Mouse (Mus musculus): Measurements from ENCODE around the gene Gramd1b. TPM values are rescaled to one million over a fixed set of nuclear protein-coding genes. Genes with fewer than 3 reads are reported as not detected.

Gene Gramd1b
- polyA plus RNA-seq, 1 experiment from 2014 or later, result 5.2 TPM

DNA sequence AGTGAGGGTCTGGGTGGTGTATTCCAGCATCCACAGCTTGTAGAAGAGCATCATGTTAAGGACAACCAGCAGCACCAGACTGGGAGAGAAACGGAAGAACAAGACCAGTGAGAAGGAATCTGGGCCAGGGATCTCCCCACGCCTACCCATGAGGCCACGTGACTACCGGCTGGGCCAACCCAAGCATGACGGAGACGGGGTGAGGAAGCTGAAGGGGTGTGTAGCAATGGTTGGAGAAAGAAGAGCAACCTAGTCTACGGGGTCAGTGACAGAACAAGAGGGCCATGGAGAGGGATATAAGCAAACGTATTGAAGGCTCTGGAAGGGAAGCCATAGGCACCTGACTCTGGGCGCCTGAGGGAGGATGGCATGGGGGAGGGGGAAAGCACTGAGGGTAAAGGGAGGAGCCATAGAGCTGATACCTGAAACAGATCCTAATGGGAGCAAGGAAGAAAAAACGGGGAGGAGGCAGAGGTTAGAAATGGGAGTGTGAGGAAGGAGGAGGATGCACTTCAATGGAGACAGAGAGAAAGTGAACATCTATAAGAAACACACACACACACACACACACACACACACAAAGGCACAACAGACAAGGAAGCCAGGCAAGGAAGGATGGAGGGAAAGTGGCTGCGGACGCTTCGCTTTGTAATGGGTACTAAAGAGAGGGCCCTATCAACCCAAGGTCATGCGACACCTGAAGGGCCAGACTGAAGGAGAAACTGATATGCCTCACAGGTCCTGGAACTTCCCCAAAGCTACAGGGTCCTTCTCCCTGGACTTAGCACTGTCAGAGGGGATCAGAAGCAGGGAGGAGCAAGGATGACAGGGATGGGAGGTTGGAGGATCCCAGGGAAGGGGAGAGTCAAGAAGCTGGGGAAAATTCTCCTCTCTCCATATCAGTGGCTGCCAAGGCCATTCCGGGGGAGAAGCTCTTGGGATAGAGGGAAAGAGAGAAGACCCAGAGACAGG, 230.9 kb downstream of the Gramd1b start:
- Histone ChIP-seq H3K4me2 (no peak overlapping the region), H3K27ac (no peak overlapping the region), H3K36me3 (peaks cover 57% of the 10 kb centered on the region), H3K9ac (replicated peaks) (no peak overlapping the region), H3K27me3 (no peaks in the 10 kb centered on the region), H3K4me3 (replicated peaks) (no peak overlapping the region), H3K4me1 (replicated peaks) (no peaks in the 10 kb centered on the region), H3K9me3 (no peaks in the 10 kb centered on the region)
- ATAC-seq (ENCODE audit: insufficient number of reproducible peaks, insufficient read depth, low FRiP score, low TSS enrichment, low read depth), result no peak
- 90% methylated on average over 15 of the region's 15 CpGs for WGBS

DNA sequence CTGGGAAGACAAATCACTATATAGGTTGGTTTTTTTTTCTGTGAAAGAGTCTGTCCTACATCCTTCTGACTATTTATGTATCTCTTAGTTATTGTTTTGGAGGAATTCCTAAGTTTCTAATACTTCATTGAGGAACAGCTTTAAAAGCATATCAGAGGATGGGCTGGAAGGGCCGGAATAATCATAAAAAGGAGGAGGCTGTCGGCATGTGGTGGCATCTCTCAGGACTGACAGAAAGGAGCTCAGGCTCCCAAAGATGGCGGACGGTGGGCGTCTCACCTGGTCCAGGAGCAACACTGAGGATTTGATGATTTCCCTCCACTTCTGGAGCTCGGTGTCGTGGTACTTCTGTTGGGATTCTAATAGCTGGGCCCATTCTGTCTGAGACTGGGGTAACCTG, 231.9 kb downstream of the Gramd1b start:
- no peak for ATAC-seq (ENCODE audit: insufficient number of reproducible peaks, insufficient read depth, low FRiP score, low TSS enrichment, low read depth)
- Histone ChIP-seq H3K4me3 (replicated peaks) (no peak overlapping the region), H3K9ac (replicated peaks) (no peak overlapping the region), H3K4me1 (replicated peaks) (no peaks in the 10 kb centered on the region), H3K4me2 (no peak overlapping the region), H3K9me3 (no peaks in the 10 kb centered on the region), H3K27ac (no peak overlapping the region), H3K27me3 (no peaks in the 10 kb centered on the region), H3K36me3 (peaks cover 50% of the 10 kb centered on the region)
- 92% methylated on average over 7 of the region's 7 CpGs for WGBS

DNA sequence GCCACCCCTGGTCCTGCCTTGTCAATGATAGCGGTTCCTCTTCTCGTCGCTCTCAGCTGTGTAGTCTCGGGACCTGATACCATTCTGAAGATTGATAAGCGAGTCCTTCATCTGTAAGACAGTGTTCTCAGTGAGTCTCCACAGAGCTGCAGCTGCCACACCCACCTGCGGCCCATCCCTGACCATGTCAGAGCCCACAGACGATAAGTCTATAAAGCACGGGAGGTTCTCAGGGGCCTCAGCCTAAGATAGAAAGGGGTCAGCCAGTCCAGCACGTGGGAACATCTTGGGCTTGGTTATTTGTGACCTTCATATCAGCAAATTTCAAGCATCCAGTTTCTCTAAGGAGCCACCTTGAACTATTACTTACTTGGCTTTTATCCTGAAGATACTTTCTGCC, 233.2 kb downstream of the Gramd1b start:
- no peak overlapping the region for H3K27ac ChIP-seq
- H3K4me2 ChIP-seq, result no peak overlapping the region
- H3K9ac ChIP-seq (replicated peaks), result no peak overlapping the region
- no peak overlapping the region for H3K4me3 ChIP-seq (replicated peaks)
- no peaks in the 10 kb centered on the region for H3K27me3 ChIP-seq
- H3K36me3 ChIP-seq, result peaks cover 45% of the 10 kb centered on the region; the same call in 1 of the 2 replicates
- no peak for ATAC-seq (ENCODE audit: insufficient number of reproducible peaks, insufficient read depth, low FRiP score, low TSS enrichment, low read depth)
- H3K4me1 ChIP-seq (replicated peaks), result no peaks in the 10 kb centered on the region
- H3K9me3 ChIP-seq, result no peaks in the 10 kb centered on the region
- WGBS, result 93% methylated on average over 9 of the region's 9 CpGs

DNA sequence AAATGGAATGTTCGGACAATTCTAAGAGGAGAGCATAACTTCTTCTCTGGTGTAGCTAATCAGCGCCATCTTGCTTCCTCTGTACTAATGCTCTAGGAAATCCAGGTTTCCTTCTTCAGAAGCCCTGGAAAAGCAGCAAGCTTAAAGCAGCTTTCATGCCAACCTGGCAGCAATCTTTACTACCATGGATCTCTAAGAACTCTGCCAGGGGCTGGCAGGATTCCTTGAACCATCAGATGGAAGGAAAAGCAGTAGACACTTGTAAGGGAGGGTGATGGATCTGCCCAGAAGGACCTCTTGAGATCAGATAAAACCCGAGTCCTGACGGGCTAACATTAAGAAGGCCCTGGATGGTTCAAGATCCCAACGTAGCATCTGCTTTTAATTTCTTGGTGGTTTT, 234.9 kb downstream of the Gramd1b start:
- H3K27ac ChIP-seq, result no peak overlapping the region
- no peak for ATAC-seq (ENCODE audit: insufficient number of reproducible peaks, insufficient read depth, low FRiP score, low TSS enrichment, low read depth)
- no peak overlapping the region for H3K9ac ChIP-seq (replicated peaks)
- H3K4me3 ChIP-seq (replicated peaks), result no peak overlapping the region
- H3K36me3 ChIP-seq, result peaks cover 35% of the 10 kb centered on the region; the same call in 1 of the 2 replicates
- no peaks in the 10 kb centered on the region for H3K4me1 ChIP-seq (replicated peaks)
- 88% methylated on average over 5 of the region's 5 CpGs for WGBS
- no peaks in the 10 kb centered on the region for H3K9me3 ChIP-seq
- no peak overlapping the region for H3K4me2 ChIP-seq
- H3K27me3 ChIP-seq, result no peaks in the 10 kb centered on the region

DNA sequence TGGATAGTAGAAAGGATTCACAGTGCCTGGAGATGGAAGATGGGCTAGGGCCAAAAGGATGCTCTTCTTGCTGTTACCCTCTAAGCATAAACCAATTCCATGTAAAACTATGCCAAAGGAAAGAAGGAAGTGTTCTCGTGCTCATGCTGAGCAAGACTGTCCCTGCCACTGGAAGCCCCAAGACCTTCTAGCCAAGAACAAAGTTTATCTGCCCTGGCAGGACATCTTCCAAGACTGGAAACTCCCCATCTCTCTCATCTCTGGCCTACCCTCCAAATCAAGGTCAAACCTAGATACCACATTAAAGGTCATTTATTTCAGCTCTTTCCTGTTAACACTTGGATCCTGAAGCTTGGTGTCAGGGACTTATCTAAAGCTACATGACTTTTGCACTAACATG, 236.3 kb downstream of the Gramd1b start:
- 84% methylated on average over 1 of the region's 1 CpGs for WGBS
- H3K4me2 ChIP-seq, result no peak overlapping the region
- H3K4me3 ChIP-seq (replicated peaks), result no peak overlapping the region

DNA sequence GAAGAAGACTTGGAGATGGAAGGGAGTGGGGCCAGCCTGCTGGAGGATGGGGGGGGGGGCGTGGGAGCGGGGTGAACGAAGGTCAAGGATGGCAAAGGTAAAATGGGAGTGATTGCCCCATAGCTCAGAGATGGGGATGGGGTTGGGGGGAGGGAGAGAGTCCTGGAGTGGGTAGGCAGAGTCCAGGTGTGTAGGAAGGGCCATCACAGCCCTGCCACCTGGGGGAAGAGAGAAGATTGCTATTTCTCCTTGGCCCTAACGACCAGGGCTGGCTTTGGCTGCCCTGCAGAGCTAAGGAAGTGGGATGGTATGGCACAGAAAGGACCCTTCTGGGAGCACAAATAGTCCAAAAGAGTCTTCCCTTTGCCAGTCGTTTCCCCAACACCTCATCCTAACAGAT, 237.0 kb downstream of the Gramd1b start:
- ATAC-seq (ENCODE audit: insufficient number of reproducible peaks, insufficient read depth, low FRiP score, low TSS enrichment, low read depth), result no peak
- peaks cover 27% of the 10 kb centered on the region; the same call in 1 of the 2 replicates for H3K36me3 ChIP-seq
- H3K4me1 ChIP-seq (replicated peaks), result no peaks in the 10 kb centered on the region
- WGBS, result 85% methylated on average over 5 of the region's 5 CpGs
- H3K4me2 ChIP-seq, result no peak overlapping the region
- H3K27me3 ChIP-seq, result no peaks in the 10 kb centered on the region
- H3K9me3 ChIP-seq, result no peaks in the 10 kb centered on the region
- H3K4me3 ChIP-seq (replicated peaks), result no peak overlapping the region
- no peak overlapping the region for H3K9ac ChIP-seq (replicated peaks)
- no peak overlapping the region for H3K27ac ChIP-seq

More for the DNA sequence above, 236.3 kb downstream of the Gramd1b start:
- Histone ChIP-seq H3K27me3 (no peaks in the 10 kb centered on the region), H3K9me3 (no peaks in the 10 kb centered on the region), H3K9ac (replicated peaks) (no peak overlapping the region), H3K27ac (no peak overlapping the region), H3K36me3 (peaks cover 34% of the 10 kb centered on the region; the same call in 1 of the 2 replicates), H3K4me1 (replicated peaks) (no peaks in the 10 kb centered on the region)
- no peak for ATAC-seq (ENCODE audit: insufficient number of reproducible peaks, insufficient read depth, low FRiP score, low TSS enrichment, low read depth)

DNA sequence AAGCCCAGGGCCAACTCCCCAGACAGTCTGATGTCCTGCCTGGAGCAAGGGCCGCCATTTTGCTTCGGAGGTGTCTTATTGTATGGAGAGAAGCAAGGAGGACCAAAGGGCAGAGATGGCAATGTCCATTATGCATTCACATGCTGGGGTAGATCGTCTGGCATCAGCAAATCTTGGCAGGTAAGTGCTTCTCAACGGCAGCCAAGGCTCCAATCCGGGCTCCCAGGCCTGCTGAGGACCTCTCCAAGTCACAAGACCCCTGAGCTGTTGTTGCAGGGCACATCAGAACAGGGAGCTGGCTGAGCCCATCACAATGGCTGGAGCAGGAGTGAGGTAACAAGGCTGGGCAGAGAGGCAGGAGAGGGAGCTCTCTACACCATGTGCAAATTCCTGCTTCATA, 237.4 kb downstream of the Gramd1b start:
- Histone ChIP-seq H3K9me3 (no peaks in the 10 kb centered on the region), H3K4me2 (no peak overlapping the region), H3K27me3 (no peaks in the 10 kb centered on the region), H3K27ac (no peak overlapping the region), H3K9ac (replicated peaks) (no peak overlapping the region), H3K36me3 (peaks cover 23% of the 10 kb centered on the region; the same call in 1 of the 2 replicates), H3K4me1 (replicated peaks) (no peaks in the 10 kb centered on the region), H3K4me3 (replicated peaks) (no peak overlapping the region)
- WGBS, result 91% methylated on average over 5 of the region's 5 CpGs
- no peak for ATAC-seq (ENCODE audit: insufficient number of reproducible peaks, insufficient read depth, low FRiP score, low TSS enrichment, low read depth)

DNA sequence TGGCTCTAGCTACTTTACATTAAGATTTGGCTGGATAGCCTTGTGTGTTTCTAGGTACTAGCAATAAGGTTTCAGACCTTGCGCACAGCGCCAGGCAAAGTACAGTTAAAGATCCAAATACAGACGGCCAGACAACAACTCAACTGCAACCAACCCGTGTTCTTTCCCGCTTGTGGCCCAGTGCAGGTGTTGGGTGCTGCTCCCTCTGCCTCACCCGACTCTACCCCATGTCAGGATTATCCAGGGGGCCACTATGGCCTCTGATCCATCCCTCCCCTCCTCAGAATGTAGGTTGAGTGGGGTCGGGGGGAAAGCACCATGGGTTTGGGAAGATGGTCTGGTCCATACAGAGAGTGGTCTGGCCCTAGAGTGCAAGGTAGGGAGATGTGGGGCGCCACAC, 237.9 kb downstream of the Gramd1b start:
- no peaks in the 10 kb centered on the region for H3K9me3 ChIP-seq
- H3K4me1 ChIP-seq (replicated peaks), result no peaks in the 10 kb centered on the region
- peaks cover 18% of the 10 kb centered on the region; the same call in 1 of the 2 replicates for H3K36me3 ChIP-seq
- WGBS, result 90% methylated on average over 8 of the region's 8 CpGs
- no peak overlapping the region for H3K9ac ChIP-seq (replicated peaks)
- no peak overlapping the region for H3K4me3 ChIP-seq (replicated peaks)
- no peak overlapping the region for H3K27ac ChIP-seq
- H3K4me2 ChIP-seq, result no peak overlapping the region
- H3K27me3 ChIP-seq, result no peaks in the 10 kb centered on the region
- no peak for ATAC-seq (ENCODE audit: insufficient number of reproducible peaks, insufficient read depth, low FRiP score, low TSS enrichment, low read depth)

DNA sequence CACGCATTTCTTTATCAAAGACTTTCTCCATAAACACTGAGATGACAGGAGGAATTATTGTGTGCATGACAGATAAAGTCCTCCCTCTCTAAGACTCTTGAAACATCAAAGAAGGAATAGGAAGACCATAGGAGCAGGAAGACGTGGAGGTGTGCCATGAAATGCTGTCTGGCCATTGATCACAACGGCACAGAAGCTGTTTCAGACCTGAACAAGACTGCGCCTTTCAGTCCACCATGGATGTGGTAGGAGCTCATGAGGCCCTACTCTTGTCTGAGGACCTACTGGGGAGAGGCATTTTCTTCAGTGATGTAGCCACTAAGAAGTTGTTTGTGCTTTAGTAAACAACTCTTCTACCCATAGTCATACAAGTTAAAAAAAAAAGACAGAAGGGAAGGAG, 238.7 kb downstream of the Gramd1b start:
- 88% methylated on average over 4 of the region's 4 CpGs for WGBS
- Histone ChIP-seq H3K27me3 (no peaks in the 10 kb centered on the region), H3K9ac (replicated peaks) (no peak overlapping the region), H3K4me1 (replicated peaks) (no peaks in the 10 kb centered on the region), H3K9me3 (no peaks in the 10 kb centered on the region), H3K4me2 (no peak overlapping the region), H3K4me3 (replicated peaks) (no peak overlapping the region), H3K27ac (no peak overlapping the region), H3K36me3 (peaks cover 18% of the 10 kb centered on the region; the same call in 1 of the 2 replicates)
- no peak for ATAC-seq (ENCODE audit: insufficient number of reproducible peaks, insufficient read depth, low FRiP score, low TSS enrichment, low read depth)

DNA sequence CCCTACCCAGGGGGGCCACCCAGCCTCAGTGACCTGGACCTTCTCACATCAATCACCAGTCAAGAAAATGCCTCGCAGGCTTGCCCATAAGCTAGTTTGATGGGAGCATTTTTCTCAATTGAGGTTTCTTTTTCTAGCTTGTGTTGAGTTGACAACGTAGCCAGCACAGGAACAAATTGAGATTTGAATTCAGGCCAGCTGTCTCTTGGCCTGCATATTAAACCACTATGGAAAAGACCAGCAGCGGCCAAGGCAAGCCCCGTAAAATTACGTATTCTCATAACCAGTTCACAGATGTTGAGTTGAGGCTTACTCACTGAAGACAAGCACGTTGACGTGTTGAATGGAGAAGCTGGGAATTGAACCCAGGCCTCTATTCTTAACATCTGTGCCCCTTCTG, 248.2 kb downstream of the Gramd1b start:
- Histone ChIP-seq H3K36me3 (no peaks in the 10 kb centered on the region), H3K27me3 (no peaks in the 10 kb centered on the region), H3K4me3 (replicated peaks) (no peak overlapping the region), H3K9ac (replicated peaks) (no peak overlapping the region), H3K4me1 (replicated peaks) (no peaks in the 10 kb centered on the region), H3K9me3 (no peaks in the 10 kb centered on the region), H3K4me2 (no peak overlapping the region), H3K27ac (no peak overlapping the region)
- 75% methylated on average over 7 of the region's 7 CpGs for WGBS
- ATAC-seq (ENCODE audit: insufficient number of reproducible peaks, insufficient read depth, low FRiP score, low TSS enrichment, low read depth), result no peak

DNA sequence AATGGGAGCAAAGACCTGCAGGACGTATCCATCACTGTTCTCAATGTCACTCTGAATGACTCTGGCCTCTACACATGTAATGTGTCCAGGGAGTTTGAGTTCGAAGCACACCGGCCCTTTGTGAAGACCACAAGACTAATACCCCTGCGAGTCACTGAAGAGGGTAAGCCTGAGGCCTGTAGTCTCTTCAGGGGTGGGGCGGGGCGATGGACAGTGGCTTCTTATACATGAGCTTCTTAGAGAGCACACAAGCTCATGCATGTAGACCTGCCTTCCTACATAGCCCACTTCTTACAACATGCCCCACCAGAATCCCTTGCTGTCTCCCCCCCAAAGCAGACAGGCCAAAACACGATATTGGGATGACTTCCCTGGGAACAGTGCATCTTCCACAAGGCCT, 251.7 kb downstream of the Gramd1b start:
- Histone ChIP-seq H3K4me3 (replicated peaks) (no peak overlapping the region), H3K27me3 (no peaks in the 10 kb centered on the region), H3K9me3 (no peaks in the 10 kb centered on the region), H3K27ac (no peak overlapping the region), H3K4me1 (replicated peaks) (no peaks in the 10 kb centered on the region), H3K9ac (replicated peaks) (no peak overlapping the region), H3K36me3 (no peaks in the 10 kb centered on the region), H3K4me2 (no peak overlapping the region)
- 89% methylated on average over 7 of the region's 7 CpGs for WGBS
- ATAC-seq (ENCODE audit: insufficient number of reproducible peaks, insufficient read depth, low FRiP score, low TSS enrichment, low read depth), result no peak

Measured in limb, embryonic 12.5 days (tissue).